Mouse (Mus musculus) cerebellum, adult 18-20 months (tissue): ENCODE data around the gene Irf2.

ENCODE experiments used
- DNase-seq, 2 experiments: peaks; one replicate each; pipeline ENCODE4 v3.0.0; 2021

Gene Irf2

DNA sequence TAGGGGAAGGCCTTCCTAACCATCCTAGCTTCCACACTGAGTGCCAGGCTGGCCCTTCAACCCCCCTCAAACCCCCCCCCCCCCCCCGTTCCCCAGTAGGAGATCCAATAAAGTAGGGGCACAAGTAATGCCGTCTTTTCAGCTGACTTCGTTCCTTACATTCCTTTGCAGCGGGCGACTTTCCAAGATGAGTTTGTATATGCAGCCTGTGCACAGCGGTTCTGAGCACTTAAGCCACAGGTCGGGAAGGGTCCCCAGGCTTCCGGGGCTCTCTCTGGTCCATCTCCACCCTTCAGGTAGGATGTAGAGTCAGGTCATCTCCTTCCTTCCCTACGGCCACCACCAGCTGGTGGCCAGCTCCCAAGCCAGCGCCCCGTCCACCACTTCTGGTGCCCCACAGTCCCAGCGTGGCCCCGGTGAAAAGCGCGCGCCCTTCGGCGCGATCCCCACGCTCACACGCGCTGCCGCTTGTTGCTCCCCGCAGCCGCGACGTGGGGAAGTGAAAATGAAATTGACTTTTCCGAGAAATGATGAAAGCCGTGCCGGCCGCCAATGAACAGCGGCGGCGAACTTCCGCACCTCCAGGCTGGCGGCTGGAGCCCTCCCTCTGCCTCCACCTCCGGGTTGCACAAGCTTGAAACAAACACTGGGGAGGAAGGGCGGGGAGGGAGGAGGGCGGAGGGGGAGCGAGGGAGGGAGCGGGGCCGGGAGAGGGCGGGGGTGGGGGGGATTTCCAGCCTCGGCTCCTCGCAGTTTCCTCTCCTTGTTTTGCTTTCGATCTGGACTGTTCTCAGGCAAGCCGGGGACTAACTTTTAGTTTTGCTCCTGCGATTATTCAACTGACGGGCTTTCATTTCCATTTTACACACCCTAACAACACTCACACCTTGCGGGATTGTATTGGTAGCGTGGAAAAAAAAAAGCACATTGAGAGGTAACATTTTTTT lies at the start of gene Irf2:
Gene Irf2, plus strand, starts transcription at position 730 of the 947 bp plus-strand sequence.
- DNase-seq, result peak; percentile 75 to 78

GRCm38 (mm10) chr8:46690111-46690510 lies 49.4 kb upstream of the Irf2 start:
- DNase-seq, result no peak

- DNase-seq, result no peak
Observed at GRCm38 (mm10) chr8:46690581-46690980, 49.0 kb upstream of the Irf2 start.

DNA sequence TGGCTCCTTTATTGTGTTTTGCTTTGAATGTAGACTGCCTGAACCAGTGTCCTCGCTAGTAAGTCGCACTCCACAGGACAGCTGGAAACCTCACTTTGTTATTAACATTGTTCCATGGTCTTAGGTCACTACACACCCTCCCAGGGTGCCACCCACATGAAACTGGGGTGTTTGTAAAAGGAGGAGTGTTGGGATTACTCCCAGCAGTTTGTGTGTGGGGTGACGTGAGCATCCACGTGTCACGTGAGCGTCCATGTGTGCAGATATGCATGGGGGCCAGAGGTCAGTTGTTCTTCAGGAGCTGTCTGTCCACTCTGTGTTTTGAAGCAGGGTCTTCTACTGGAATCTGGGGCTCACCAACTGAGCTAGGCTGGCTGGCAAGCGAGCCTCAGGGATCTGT lies 48.2 kb upstream of the Irf2 start:
- DNase-seq, result no peak

GRCm38 (mm10) chr8:46696256-46697041 lies 43.1 kb upstream of the Irf2 start:
- DNase-seq, result no peak

DNA sequence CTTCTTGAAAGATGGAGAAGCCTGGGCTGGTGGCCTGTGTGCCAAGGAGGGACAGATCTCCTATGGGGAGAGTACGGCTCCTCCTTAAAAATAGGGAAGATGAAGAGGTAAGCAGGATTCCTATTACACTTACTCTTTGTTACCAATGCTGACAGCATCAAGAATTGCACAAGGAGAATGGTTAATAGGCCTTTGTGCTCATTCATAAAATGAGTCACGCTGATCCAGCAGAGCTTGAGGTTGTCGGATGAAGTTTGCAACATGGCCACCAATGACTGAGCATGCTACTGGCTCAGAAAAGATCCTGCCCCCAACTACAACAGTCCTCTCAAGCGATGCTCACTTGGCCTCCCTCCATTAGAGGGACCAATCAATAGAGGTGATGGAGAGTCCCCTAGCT lies 42.0 kb upstream of the Irf2 start:
- no peak for DNase-seq

- no peak for DNase-seq
Observed at GRCm38 (mm10) chr8:46698162-46698561, 41.4 kb upstream of the Irf2 start.

DNA sequence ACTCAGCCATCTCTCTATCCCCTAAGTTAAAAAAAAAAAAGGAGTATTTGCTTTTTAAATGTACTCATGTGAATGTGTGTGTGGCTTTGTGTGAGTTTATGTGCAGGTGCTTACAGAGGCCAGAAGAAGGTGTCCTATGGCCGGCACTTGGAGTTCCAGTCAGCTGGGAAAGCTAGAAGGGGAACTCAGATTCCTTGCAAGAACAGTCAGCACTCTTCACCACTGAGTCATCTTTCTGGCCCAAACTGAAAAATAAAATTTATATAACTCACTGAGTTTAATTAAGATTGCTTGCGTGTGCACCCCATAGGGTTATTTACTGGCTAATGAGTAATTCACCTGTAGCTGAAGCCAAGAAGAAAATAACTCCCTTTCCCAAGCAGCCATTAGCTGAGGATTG lies 34.4 kb upstream of the Irf2 start:
- DNase-seq, result no peak

GRCm38 (mm10) chr8:46706730-46707129 lies 32.8 kb upstream of the Irf2 start:
- no peak for DNase-seq

DNA sequence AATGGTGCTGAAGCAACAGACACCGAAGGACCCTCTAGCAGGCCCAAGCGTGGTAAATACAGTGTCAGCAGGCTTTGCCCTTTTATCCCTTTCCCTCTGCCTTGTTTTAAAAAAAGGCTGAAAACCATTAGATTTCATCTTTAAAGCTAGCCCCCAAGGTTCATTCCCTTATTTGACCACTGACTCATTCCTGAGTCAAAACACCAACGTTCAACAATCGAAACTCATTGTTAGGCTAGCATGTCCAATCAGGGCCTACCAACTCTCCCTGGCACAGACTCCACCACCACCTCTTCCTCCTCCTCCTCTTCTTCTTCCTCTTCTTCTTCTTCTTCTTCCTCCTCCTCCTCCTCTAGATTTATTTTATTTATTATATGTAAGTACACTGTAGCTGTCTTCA lies 30.2 kb upstream of the Irf2 start:
- no peak for DNase-seq

GRCm38 (mm10) chr8:46710289-46710688 lies 29.2 kb upstream of the Irf2 start:
- no peak for DNase-seq

- no peak for DNase-seq
Observed at GRCm38 (mm10) chr8:46711496-46711895, 28.0 kb upstream of the Irf2 start.

GRCm38 (mm10) chr8:46713178-46713577 lies 26.4 kb upstream of the Irf2 start:
- no peak for DNase-seq

- no peak for DNase-seq
Observed at GRCm38 (mm10) chr8:46713844-46714243, 25.7 kb upstream of the Irf2 start.

- no peak for DNase-seq
Observed at GRCm38 (mm10) chr8:46714400-46714799, 25.1 kb upstream of the Irf2 start.

- DNase-seq, result no peak
Observed at GRCm38 (mm10) chr8:46716477-46716876, 23.1 kb upstream of the Irf2 start.

GRCm38 (mm10) chr8:46717170-46717569 lies 22.4 kb upstream of the Irf2 start:
- DNase-seq, result no peak

- no peak for DNase-seq
Observed at GRCm38 (mm10) chr8:46718301-46718700, 21.2 kb upstream of the Irf2 start.

DNA sequence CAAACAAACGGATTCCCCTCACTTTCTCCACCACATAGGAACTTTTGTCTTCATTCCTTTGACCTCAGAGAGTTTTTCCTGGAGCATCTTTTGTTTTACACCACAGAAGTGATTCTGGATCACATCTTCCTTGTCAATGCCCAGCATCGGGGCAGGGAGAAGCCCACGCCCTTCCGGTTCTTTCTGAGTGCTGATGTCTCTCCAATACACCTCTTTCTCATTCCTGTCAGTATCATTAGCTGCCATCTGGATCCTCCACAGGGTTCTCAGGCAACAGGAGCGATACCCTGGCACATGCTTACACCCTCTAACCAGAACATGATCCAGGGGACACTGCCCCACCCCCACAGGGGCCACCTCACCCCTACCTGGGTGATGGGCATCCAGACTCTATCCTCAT lies 20.8 kb upstream of the Irf2 start:
- no peak for DNase-seq

- DNase-seq, result no peak
Observed at GRCm38 (mm10) chr8:46720656-46721055, 18.9 kb upstream of the Irf2 start.

DNA sequence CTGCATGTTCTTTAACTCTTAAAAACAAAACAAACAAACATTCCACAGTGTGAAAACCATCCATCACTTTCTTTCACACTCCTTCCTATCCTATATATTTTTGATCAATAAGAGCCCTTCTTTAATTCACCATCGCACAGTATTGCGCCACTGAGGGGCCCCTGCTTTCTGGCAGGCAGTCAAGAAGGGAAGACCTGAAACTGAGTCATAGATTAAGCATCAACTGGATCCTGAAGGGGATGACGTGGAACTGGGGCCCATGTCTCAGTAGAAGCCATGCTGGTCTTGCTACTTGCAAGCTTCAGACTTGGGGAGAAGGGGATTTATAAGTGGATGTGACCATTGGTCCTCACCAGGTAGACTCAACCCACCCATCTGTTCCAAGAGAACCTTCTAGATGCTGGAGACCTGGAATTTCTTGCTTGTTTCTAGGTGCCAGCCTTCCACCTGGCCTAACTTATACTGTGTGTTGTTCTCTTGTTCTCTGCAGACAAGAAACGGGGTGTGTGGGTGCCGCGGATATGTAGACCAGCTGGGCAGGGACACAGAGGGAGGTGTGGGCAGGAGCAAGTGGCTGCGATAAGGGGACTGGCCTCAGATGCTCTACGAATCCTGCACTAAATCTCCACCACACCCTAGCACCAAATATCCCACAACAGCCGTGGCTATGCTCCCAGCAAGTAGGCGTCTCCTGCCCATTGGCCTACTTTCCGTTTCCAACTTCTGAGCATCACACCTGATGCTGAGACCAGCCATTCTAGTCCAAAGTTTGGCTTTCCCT lies 18.3 kb upstream of the Irf2 start:
- DNase-seq, result no peak

DNA sequence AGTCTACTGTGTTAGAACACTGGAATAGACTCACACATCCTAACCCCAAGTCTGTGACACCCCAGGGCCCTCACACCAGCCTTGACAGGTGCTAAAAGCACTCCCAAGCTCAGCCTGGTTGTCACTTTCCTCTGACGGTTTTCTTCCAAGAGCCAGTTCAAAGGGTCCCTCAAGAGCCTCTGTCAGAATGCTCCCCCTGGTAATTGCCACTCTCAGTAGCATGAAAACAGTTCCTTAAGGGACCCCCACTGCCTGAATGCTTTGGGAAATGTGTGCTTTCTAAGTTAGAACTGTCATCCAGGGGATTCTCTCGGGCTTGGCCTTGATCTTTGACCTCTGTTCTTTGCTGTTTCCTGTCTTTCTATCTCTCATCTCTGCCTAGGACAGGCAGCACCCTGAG lies 17.0 kb upstream of the Irf2 start:
- DNase-seq, result no peak

DNA sequence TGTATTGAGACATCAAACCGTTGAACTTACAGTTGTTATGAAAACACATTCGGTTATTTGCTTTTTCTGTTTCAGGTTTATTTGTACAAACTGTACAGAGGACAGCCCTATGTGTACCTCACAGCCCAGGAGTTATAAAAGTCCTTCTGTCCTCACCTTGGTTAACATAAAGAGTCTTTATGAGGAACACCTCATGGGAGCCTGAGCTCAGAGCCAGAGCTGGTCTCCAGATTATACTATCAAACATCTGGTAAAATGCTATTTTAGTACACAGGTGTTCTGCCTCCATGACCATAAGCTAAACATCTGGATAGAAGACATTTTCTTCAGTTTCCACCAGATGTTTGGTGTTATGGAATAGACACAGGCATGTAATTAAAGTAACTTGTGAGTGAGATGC lies 13.1 kb upstream of the Irf2 start:
- DNase-seq, result no peak
